Mouse (Mus musculus) MEL (cell line): ENCODE results near the gene Meiob. TPM values are rescaled to one million over a fixed set of nuclear protein-coding genes. Genes with fewer than 3 reads are reported as not detected.

ENCODE experiments used
- DNase-seq: peaks from one replicate; pipeline ENCODE4 v3.0.0; 2011; ENCODE audit warnings: low read depth, low spot score
- H3K27ac ChIP-seq: 2 replicates; pipeline ENCODE4 v1.5.1; 2012; ENCODE audit warnings: low read depth, mild to moderate bottlenecking, control low read depth, low read length, moderate library complexity; ENCODE audit not compliant: control insufficient read depth
- H3K27me3 ChIP-seq, 2 experiments: fragments of 150-350 bp in 1 of 2; sonication (generic) in 1 of 2; 2 replicates each; pipeline ENCODE4 v1.6.1; 2012; ENCODE audit warnings: low read length in 2 of 2, mild to moderate bottlenecking in 2 of 2, improper control_type of control experiment in 1 of 2, moderate library complexity in 1 of 2; ENCODE audit not compliant: insufficient read depth in 2 of 2, control insufficient read depth in 1 of 2
- H3K36me3 ChIP-seq, 2 experiments: 2 replicates each; pipeline ENCODE4 v1.6.1; 2012 to 2014; ENCODE audit warnings: low read length in 2 of 2, improper control_type of control experiment in 1 of 2, inconsistent platforms in 1 of 2, mild to moderate bottlenecking in 1 of 2; ENCODE audit not compliant: insufficient read depth in 2 of 2, control insufficient read depth in 1 of 2
- H3K4me1 ChIP-seq, 2 experiments: fragments of 150-350 bp in 1 of 2; sonication (generic) in 1 of 2; 2 replicates each; pipeline ENCODE4 v1.6.1; 2012; ENCODE audit warnings: low read length in 2 of 2, improper control_type of control experiment in 1 of 2, mild to moderate bottlenecking in 1 of 2; ENCODE audit not compliant: insufficient read depth in 2 of 2, control insufficient read depth in 1 of 2
- H3K4me3 ChIP-seq, 2 experiments: fragments of 150-350 bp in 1 of 2; sonication (generic) in 1 of 2; 2 replicates each; pipeline ENCODE4 v1.5.1; 2012; ENCODE audit warnings: low read depth in 2 of 2, low read length in 2 of 2, mild to moderate bottlenecking in 2 of 2, moderate library complexity in 2 of 2, control low read depth in 1 of 2, improper control_type of control experiment in 1 of 2; ENCODE audit not compliant: control insufficient read depth in 1 of 2, insufficient read depth in 1 of 2
- H3K79me2 ChIP-seq: 2 replicates; pipeline ENCODE4 v1.6.1; 2012; ENCODE audit warnings: mild to moderate bottlenecking, low read length, moderate library complexity; ENCODE audit not compliant: control insufficient read depth, poor library complexity, insufficient read depth
- H3K9ac ChIP-seq: 2 replicates; pipeline ENCODE4 v1.6.1; 2012; ENCODE audit warnings: low read depth, mild to moderate bottlenecking, control low read depth, low read length, moderate library complexity; ENCODE audit not compliant: control insufficient read depth, poor library complexity, severe bottlenecking
- H3K9me3 ChIP-seq: fragments of 150-350 bp; sonication (generic); replicated peaks from 2 replicates; pipeline ENCODE4 v1.6.1; 2012; ENCODE audit warnings: mild to moderate bottlenecking, low read length, improper control_type of control experiment, moderate library complexity; ENCODE audit not compliant: insufficient read depth
- BHLHE40 ChIP-seq: IDR thresholded peaks from 2 replicates; pipeline ENCODE4 v1.6.1; 2012; ENCODE audit warnings: low read depth, mild to moderate bottlenecking, inconsistent platforms, low read length, improper control_type of control experiment, borderline replicate concordance
- CHD2 ChIP-seq: IDR thresholded peaks from 2 replicates; pipeline ENCODE4 v1.6.1; 2011; ENCODE audit warnings: low read length, improper control_type of control experiment
- ELF1 ChIP-seq: IDR thresholded peaks from 2 replicates; pipeline ENCODE4 v1.6.1; 2014; ENCODE audit warnings: low read depth, mild to moderate bottlenecking, inconsistent platforms, low read length, improper control_type of control experiment, moderate library complexity
- EP300 ChIP-seq, 2 experiments: IDR thresholded peaks; 2 replicates each; pipeline ENCODE4 v1.6.1; 2011; ENCODE audit warnings: improper control_type of control experiment in 2 of 2, low read length in 2 of 2, low read depth in 1 of 2, mild to moderate bottlenecking in 1 of 2
- GABPA ChIP-seq: IDR thresholded peaks from 2 replicates; pipeline ENCODE4 v1.6.1; 2012; ENCODE audit warnings: low read depth, mild to moderate bottlenecking, inconsistent platforms, low read length, improper control_type of control experiment, moderate library complexity
- HCFC1 ChIP-seq: IDR thresholded peaks from 2 replicates; pipeline ENCODE4 v1.6.1; 2012; ENCODE audit warnings: low read depth, mild to moderate bottlenecking, inconsistent platforms, low read length, improper control_type of control experiment, moderate library complexity
- MAX ChIP-seq: IDR thresholded peaks from 2 replicates; pipeline ENCODE4 v1.6.1; 2011; ENCODE audit warnings: low read length, improper control_type of control experiment
- MAZ ChIP-seq: IDR thresholded peaks from 2 replicates; pipeline ENCODE4 v1.6.1; 2012; ENCODE audit warnings: low read depth, mild to moderate bottlenecking, inconsistent platforms, low read length, improper control_type of control experiment
- MXI1 ChIP-seq: IDR thresholded peaks from 2 replicates; pipeline ENCODE4 v1.6.1; 2011; ENCODE audit warnings: mild to moderate bottlenecking, low read depth, low read length, improper control_type of control experiment
- MYB ChIP-seq: IDR thresholded peaks from 2 replicates; pipeline ENCODE4 v1.6.1; 2011; ENCODE audit warnings: mild to moderate bottlenecking, low read depth, low read length, improper control_type of control experiment
- MYC ChIP-seq: IDR thresholded peaks from 2 replicates; pipeline ENCODE4 v1.6.1; 2011; ENCODE audit warnings: low read depth, mild to moderate bottlenecking, low read length, improper control_type of control experiment, moderate library complexity
- NELFE ChIP-seq: IDR thresholded peaks from 2 replicates; pipeline ENCODE4 v1.6.1; 2011; ENCODE audit warnings: low read depth, low read length, improper control_type of control experiment
- POLR2A ChIP-seq, 2 experiments: IDR thresholded peaks; 2 replicates each; pipeline ENCODE4 v1.6.1; 2011 to 2012; ENCODE audit warnings: low read length in 2 of 2, mild to moderate bottlenecking in 2 of 2, control low read depth in 1 of 2, improper control_type of control experiment in 1 of 2, low read depth in 1 of 2, moderate library complexity in 1 of 2; ENCODE audit not compliant: control insufficient read depth in 1 of 2, insufficient read depth in 1 of 2, poor library complexity in 1 of 2
- POLR2AphosphoS2 ChIP-seq: IDR thresholded peaks from 2 replicates; pipeline ENCODE4 v1.6.1; 2011; ENCODE audit warnings: low read length, improper control_type of control experiment
- POLR2AphosphoS5 ChIP-seq: IDR thresholded peaks from 2 replicates; pipeline ENCODE4 v1.6.1; 2012; ENCODE audit warnings: low read depth, borderline replicate concordance, mild to moderate bottlenecking, inconsistent platforms, low read length, moderate library complexity, mixed read lengths
- SIN3A ChIP-seq: IDR thresholded peaks from 2 replicates; pipeline ENCODE4 v1.6.1; 2012; ENCODE audit warnings: low read length, improper control_type of control experiment, inconsistent platforms
- TBP ChIP-seq: IDR thresholded peaks from 2 replicates; pipeline ENCODE4 v1.8.0; 2011; ENCODE audit warnings: low read depth, low read length, improper control_type of control experiment
- USF1 ChIP-seq: IDR thresholded peaks from 2 replicates; pipeline ENCODE4 v1.6.1; 2014; ENCODE audit warnings: low read depth, mild to moderate bottlenecking, inconsistent platforms, low read length, improper control_type of control experiment, moderate library complexity
- ZMIZ1 ChIP-seq: IDR thresholded peaks from 2 replicates; pipeline ENCODE4 v1.6.1; 2012; ENCODE audit warnings: low read depth, mild to moderate bottlenecking, inconsistent platforms, low read length, improper control_type of control experiment, moderate library complexity
- ZNF384 ChIP-seq: IDR thresholded peaks from 2 replicates; pipeline ENCODE4 v1.6.1; 2012; ENCODE audit warnings: low read depth, mild to moderate bottlenecking, inconsistent platforms, low read length, improper control_type of control experiment
- polyA plus RNA-seq, 2 experiments: library from polyadenylated mRNA; stranded (reverse) in 1 of 2; unstranded in 1 of 2; fragments of >175 nt in 1 of 2; fragments of >200 nt in 1 of 2; gene quantifications; 2 replicates each; pipeline versions ENCODE4 v1.2.1 to v1.2.4; 2012; ENCODE audit warnings: low replicate concordance in 2 of 2, low read depth in 1 of 2; ENCODE audit not compliant: insufficient read length in 2 of 2, insufficient read depth in 1 of 2, missing spikeins in 1 of 2
- total RNA-seq: library from RNA; depleted of rRNA; stranded (reverse); fragments of 300-350 nt; gene quantifications from 2 replicates; pipeline ENCODE4 v1.2.3, GENCODE M21; 2012; rRNA removed

The Meiob gene
- 0.15 TPM in 1 of 2 replicates, not detected in the other for total RNA-seq
- polyA plus RNA-seq: under 1 TPM in 1 of 2 experiments, not detected in 1; 0.11 TPM

DNA sequence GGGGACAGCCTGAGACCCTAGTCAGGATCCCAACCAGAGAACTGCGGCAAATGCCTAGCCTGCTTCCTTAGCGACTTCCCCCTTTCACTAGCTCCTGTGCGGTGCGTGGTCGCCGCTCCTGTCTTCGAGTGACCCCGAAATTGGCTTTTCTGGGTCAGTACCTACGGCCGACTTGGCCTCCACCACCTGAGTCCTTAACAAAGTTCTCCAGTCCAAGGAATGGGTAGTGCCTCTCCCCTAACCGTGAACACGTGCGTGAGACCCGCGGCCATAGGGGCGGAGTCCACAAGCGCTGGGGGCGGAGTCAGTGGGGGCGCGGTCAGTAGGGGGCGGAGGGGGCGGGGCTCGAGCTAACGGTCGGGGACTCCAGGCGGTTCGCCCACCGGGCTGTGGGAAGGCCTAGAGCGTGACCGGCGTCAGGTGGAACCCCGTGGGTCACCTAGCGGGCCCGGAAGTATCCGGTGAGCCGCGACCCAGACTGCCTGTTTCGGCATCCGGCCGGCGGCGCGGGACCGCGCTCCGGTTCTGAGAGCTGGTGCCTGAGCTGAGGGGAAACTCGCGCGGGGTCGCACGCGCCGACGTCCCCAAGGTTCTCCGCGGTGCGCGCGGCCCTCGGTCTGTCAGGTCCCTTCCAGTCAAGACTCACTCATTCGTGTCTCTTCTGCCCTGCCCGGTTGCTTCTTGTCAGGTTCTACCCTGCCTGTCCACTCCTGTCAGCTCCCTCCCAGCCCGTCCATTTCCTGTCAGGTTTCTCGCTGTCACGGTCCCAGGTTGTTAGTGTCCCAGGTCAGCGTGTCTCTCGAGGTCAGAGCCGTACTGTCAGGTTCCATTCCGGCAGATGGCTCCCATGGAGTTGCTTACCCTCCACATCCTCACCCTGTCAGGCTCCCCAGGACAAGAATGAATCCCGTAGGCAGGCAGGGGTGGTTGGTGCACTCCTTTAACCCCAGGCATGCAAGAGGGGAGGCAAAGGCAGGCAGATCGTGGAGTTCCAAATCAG, at the start of gene Meiob:
Gene Meiob (plus strand): TSS at position 338 of the 1,000 bp plus-strand sequence.
- Histone ChIP-seq H3K27me3 (peaks cover 0 to 3% of the 10 kb centered on the region in 2 experiments; a peak in 2 of 4 replicates), H3K79me2 (no peaks in the 10 kb centered on the region; the same call in 1 of the 2 replicates), H3K27ac (peak within 1 kb of the TSS; percentile 51), H3K36me3 (peaks cover 0 to 4% of the 10 kb centered on the region in 2 experiments; a peak in 2 of 4 replicates), H3K4me3 (peak within 1 kb of the TSS; percentile 79 to 82), H3K9me3 (no peaks in the 10 kb centered on the region), H3K9ac (peak within 1 kb of the TSS; percentile 87), H3K4me1 (peaks cover 0 to 9% of the 10 kb centered on the region in 2 experiments; a peak in 1 of 4 replicates)
- peak; percentile 91 for DNase-seq
- TF ChIP-seq GABPA: no peak
- no peak for TF ChIP-seq CHD2
- 0 out of 2 replicates have a peak, but pooled peaks have one; percentile 51 for TF ChIP-seq MAZ
- TF ChIP-seq POLR2AphosphoS5: no peak
- TF ChIP-seq ZNF384: no peak
- peak; percentile 54; the same call in 1 of the 2 replicates for TF ChIP-seq HCFC1
- peak; percentile 76 for TF ChIP-seq MYB
- peak; percentile 62 to 90 for TF ChIP-seq POLR2A (IDR thresholded peaks at IDR 0.05; ENCODE audit: control insufficient read depth in 1 of 2, insufficient read depth in 1 of 2, low read depth in 1 of 2, low read length in 2 of 2, poor library complexity in 1 of 2)
- peak; percentile 96 for TF ChIP-seq MAX
- peak; percentile 93 for TF ChIP-seq NELFE
- peak in 1 of 2 experiments; percentile 24; a peak in 1 of 4 replicates for TF ChIP-seq EP300 (IDR thresholded peaks at IDR 0.05; ENCODE audit: low read depth in 1 of 2, low read length in 2 of 2)
- peak; percentile 96 for TF ChIP-seq MYC
- peak; percentile 56; the same call in 1 of the 2 replicates for TF ChIP-seq ZMIZ1
- peak; percentile 59; the same call in 1 of the 2 replicates for TF ChIP-seq TBP
- peak; percentile 75 for TF ChIP-seq BHLHE40
- TF ChIP-seq ELF1: peak; percentile 32; the same call in 1 of the 2 replicates
- peak; percentile 59; the same call in 1 of the 2 replicates for TF ChIP-seq USF1
- TF ChIP-seq POLR2AphosphoS2: peak; percentile 87
- peak; percentile 87 for TF ChIP-seq SIN3A
- TF ChIP-seq MXI1: peak; percentile 99
